Mouse (Mus musculus): ENCODE results near the gene Rcvrn.

GRCm38 (mm10) chr11:67656811-67657210 lies 38.3 kb upstream of the Rcvrn start:
- TF ChIP-seq GATA1 (IDR thresholded peaks at IDR 0.05; ENCODE audit: borderline replicate concordance, low read length) = no peak
- TF ChIP-seq FLI1 (IDR thresholded peaks at IDR 0.05; ENCODE audit: low read length) = no peak

Data from megakaryocyte, embryonic 14.5 days (primary cell).